Mouse (Mus musculus): ENCODE data around the gene Hoxd10. TPM values are rescaled to one million over a fixed set of nuclear protein-coding genes. Genes with fewer than 3 reads are reported as not detected.

Hoxd10 gene
- polyA plus RNA-seq, 1 experiment from 2014 or later = 45.9 TPM

GRCm38 (mm10) chr2:74678891-74679595, 12.7 kb upstream of the Hoxd10 start, which contains the start of gene Hoxd11:
Hoxd11 (plus strand) TSS chr2:74679557.
- H3K36me3 ChIP-seq (ENCODE audit: control insufficient read depth, insufficient read depth, low read length) = 0 out of 2 replicates have a peak, but pooled peaks cover 1% of the 10 kb centered on the region
- peak within 1 kb of the TSS; percentile 85 for H3K4me2 ChIP-seq (replicated peaks; ENCODE audit: low read depth, low read length)
- no peaks in the 10 kb centered on the region for H3K9me3 ChIP-seq (ENCODE audit: control insufficient read depth, low read length)
- peaks cover 43% of the 10 kb centered on the region for H3K27me3 ChIP-seq (ENCODE audit: control insufficient read depth, insufficient read depth, low read length)
- peak within 1 kb of the TSS; percentile 99 for H3K9ac ChIP-seq (ENCODE audit: low read depth, low read length)
- WGBS = 2% methylated on average over 15 of the region's 15 CpGs
- peaks cover 34% of the 10 kb centered on the region for H3K4me1 ChIP-seq (ENCODE audit: control insufficient read depth, insufficient read depth, low read length)
- ATAC-seq (ENCODE audit: low FRiP score, low TSS enrichment) = no peak
- peak within 1 kb of the TSS; percentile 97 for H3K27ac ChIP-seq (ENCODE audit: low read depth, low read length)
- H3K4me3 ChIP-seq (ENCODE audit: low read length) = peak within 1 kb of the TSS; percentile 85

- H3K4me3 ChIP-seq (ENCODE audit: low read length) = peak overlapping the region; percentile 85
- H3K9me3 ChIP-seq (ENCODE audit: control insufficient read depth, low read length) = no peaks in the 10 kb centered on the region
- H3K4me1 ChIP-seq (ENCODE audit: control insufficient read depth, insufficient read depth, low read length) = peaks cover 30% of the 10 kb centered on the region
- peak overlapping the region; percentile 99 for H3K9ac ChIP-seq (ENCODE audit: low read depth, low read length)
- peak overlapping the region; percentile 97 for H3K27ac ChIP-seq (ENCODE audit: low read depth, low read length)
- 0 out of 2 replicates have a peak, but pooled peaks cover 2% of the 10 kb centered on the region for H3K36me3 ChIP-seq (ENCODE audit: control insufficient read depth, insufficient read depth, low read length)
- H3K4me2 ChIP-seq (replicated peaks; ENCODE audit: low read depth, low read length) = peak overlapping the region; percentile 85
- H3K27me3 ChIP-seq (ENCODE audit: control insufficient read depth, insufficient read depth, low read length) = peaks cover 38% of the 10 kb centered on the region
- no peak for ATAC-seq (ENCODE audit: low FRiP score, low TSS enrichment)
- under 1% methylated on average over 26 of the region's 26 CpGs for WGBS
Measured at GRCm38 (mm10) chr2:74679596-74679971, 12.1 kb upstream of the Hoxd10 start.

DNA sequence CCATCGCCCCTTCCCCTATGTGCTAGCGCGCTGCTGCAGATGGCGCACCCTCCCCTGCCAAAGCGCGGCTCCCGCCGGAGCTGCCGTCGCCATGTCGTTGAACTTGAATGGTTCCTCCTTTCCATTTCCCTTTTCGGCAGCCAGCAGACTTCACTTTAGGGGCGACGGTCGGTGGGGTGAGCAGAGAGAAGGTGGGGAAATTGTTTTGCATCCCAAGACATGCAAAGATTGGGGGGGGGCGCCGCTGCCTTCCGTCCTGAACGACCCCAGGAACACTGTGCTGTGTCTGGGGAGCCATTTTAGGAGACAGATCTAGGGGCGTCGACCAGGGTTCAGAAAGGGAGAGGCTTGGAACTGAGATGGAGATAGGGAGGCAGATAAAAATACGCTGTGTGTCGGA, 11.7 kb upstream of the Hoxd10 start:
- 0 out of 2 replicates have a peak, but pooled peaks cover 2% of the 10 kb centered on the region for H3K36me3 ChIP-seq (ENCODE audit: control insufficient read depth, insufficient read depth, low read length)
- no peak; the same call in 1 of the 2 replicates for ATAC-seq (ENCODE audit: low FRiP score, low TSS enrichment)
- H3K9ac ChIP-seq (ENCODE audit: low read depth, low read length) = peak overlapping the region; percentile 99
- H3K9me3 ChIP-seq (ENCODE audit: control insufficient read depth, low read length) = no peaks in the 10 kb centered on the region
- WGBS = 1% methylated on average over 23 of the region's 23 CpGs
- peak overlapping the region; percentile 85 for H3K4me3 ChIP-seq (ENCODE audit: low read length)
- peaks cover 29% of the 10 kb centered on the region for H3K4me1 ChIP-seq (ENCODE audit: control insufficient read depth, insufficient read depth, low read length)
- H3K4me2 ChIP-seq (replicated peaks; ENCODE audit: low read depth, low read length) = peak overlapping the region; percentile 85
- peaks cover 35% of the 10 kb centered on the region for H3K27me3 ChIP-seq (ENCODE audit: control insufficient read depth, insufficient read depth, low read length)
- peak overlapping the region; percentile 97 for H3K27ac ChIP-seq (ENCODE audit: low read depth, low read length)

DNA sequence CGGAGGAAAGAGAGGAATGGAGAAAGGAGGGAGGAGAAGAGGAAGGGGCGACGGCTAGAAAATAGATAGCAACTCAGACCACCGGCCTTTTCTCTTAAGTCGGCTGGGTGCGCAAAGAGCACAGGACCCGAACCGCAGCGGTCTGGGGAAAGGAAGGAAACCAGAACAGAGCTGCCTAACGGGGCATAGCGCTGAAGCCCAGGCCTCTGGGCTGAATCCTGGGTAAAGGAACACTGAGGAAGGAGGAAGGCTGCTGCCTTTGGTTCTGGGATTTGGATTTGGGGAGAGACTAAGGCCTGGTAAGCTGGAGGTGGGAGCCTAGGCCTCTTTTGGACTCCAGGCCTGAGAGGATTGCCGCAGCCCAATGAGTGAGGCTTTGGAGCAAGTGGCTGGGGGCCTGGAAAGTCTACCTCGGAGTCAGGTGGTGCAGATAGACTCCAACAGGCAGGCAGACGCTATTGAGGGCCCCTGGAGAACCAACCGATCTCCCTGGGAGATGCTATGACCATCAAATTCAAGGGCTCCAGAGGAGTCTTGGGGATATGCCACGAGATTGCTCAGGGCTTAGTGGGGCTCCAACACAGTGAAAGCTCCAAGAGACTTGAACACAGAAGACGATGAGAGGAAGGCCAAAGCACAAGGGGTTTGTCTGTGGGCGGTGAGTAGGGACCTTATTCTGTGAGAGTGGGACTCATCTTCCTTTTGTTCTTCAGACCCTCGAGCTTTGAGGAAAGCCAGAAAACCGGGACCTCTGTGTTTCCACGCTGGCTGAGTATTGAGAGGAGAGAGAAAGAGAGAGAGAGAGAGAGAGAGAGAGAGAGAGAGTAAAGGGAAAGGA, 10.9 kb upstream of the Hoxd10 start:
- peak overlapping the region; percentile 85 for H3K4me3 ChIP-seq (ENCODE audit: low read length)

GRCm38 (mm10) chr2:74681594-74682531, 9.9 kb upstream of the Hoxd10 start:
- peak overlapping the region; percentile 99 for H3K9ac ChIP-seq (ENCODE audit: low read depth, low read length)
- H3K27me3 ChIP-seq (ENCODE audit: control insufficient read depth, insufficient read depth, low read length) = peaks cover 22% of the 10 kb centered on the region; the same call in 1 of the 2 replicates
- 0 out of 2 replicates have a peak, but pooled peaks cover 2% of the 10 kb centered on the region for H3K36me3 ChIP-seq (ENCODE audit: control insufficient read depth, insufficient read depth, low read length)
- peak overlapping the region; percentile 85 for H3K4me3 ChIP-seq (ENCODE audit: low read length)
- under 1% methylated on average over 67 of the region's 78 CpGs for WGBS
- H3K9me3 ChIP-seq (ENCODE audit: control insufficient read depth, low read length) = no peaks in the 10 kb centered on the region
- peaks cover 12% of the 10 kb centered on the region for H3K4me1 ChIP-seq (ENCODE audit: control insufficient read depth, insufficient read depth, low read length)
- H3K4me2 ChIP-seq (replicated peaks; ENCODE audit: low read depth, low read length) = peak overlapping the region; percentile 85
- peak overlapping the region; percentile 97 for H3K27ac ChIP-seq (ENCODE audit: low read depth, low read length)
- ATAC-seq (ENCODE audit: low FRiP score, low TSS enrichment) = peak; percentile 70

More for the DNA sequence above, 10.9 kb upstream of the Hoxd10 start:
- Histone ChIP-seq H3K4me1 (ENCODE audit: control insufficient read depth, insufficient read depth, low read length) (peaks cover 21% of the 10 kb centered on the region), H3K27me3 (ENCODE audit: control insufficient read depth, insufficient read depth, low read length) (peaks cover 29% of the 10 kb centered on the region), H3K9ac (ENCODE audit: low read depth, low read length) (peak overlapping the region; percentile 99), H3K4me2 (replicated peaks; ENCODE audit: low read depth, low read length) (peak overlapping the region; percentile 85), H3K9me3 (ENCODE audit: control insufficient read depth, low read length) (no peaks in the 10 kb centered on the region), H3K27ac (ENCODE audit: low read depth, low read length) (peak overlapping the region; percentile 97), H3K36me3 (ENCODE audit: control insufficient read depth, insufficient read depth, low read length) (0 out of 2 replicates have a peak, but pooled peaks cover 2% of the 10 kb centered on the region)
- ATAC-seq (ENCODE audit: low FRiP score, low TSS enrichment) = no peak
- 3% methylated on average over 21 of the region's 21 CpGs for WGBS

DNA sequence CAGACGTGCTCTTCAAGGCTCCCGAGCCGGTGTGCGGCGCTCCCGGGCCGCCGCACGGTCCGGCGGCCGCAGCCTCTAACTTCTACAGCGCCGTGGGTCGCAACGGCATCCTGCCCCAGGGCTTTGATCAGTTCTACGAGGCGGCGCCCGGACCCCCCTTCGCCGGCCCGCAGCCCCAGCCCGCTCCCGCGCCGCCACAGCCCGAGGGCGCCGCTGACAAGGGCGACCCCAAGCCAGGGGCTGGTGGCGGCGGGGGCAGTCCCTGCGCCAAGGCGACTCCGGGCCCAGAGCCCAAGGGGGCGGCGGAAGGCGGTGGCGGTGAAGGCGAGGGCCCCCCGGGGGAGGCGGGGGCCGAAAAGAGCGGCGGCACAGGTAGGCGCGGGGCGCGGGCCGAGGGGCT, 8.9 kb upstream of the Hoxd10 start:
- 3% methylated on average over 40 of the region's 51 CpGs for WGBS
- H3K36me3 ChIP-seq (ENCODE audit: control insufficient read depth, insufficient read depth, low read length) = peaks cover 2% of the 10 kb centered on the region; the same call in 1 of the 2 replicates
- peak overlapping the region; percentile 97 for H3K27ac ChIP-seq (ENCODE audit: low read depth, low read length)
- no peaks in the 10 kb centered on the region for H3K9me3 ChIP-seq (ENCODE audit: control insufficient read depth, low read length)
- no peak for ATAC-seq (ENCODE audit: low FRiP score, low TSS enrichment)
- H3K4me2 ChIP-seq (replicated peaks; ENCODE audit: low read depth, low read length) = peak overlapping the region; percentile 85
- H3K4me1 ChIP-seq (ENCODE audit: control insufficient read depth, insufficient read depth, low read length) = peaks cover 6% of the 10 kb centered on the region
- peak overlapping the region; percentile 85 for H3K4me3 ChIP-seq (ENCODE audit: low read length)
- peak overlapping the region; percentile 99 for H3K9ac ChIP-seq (ENCODE audit: low read depth, low read length)
- H3K27me3 ChIP-seq (ENCODE audit: control insufficient read depth, insufficient read depth, low read length) = peaks cover 22% of the 10 kb centered on the region; the same call in 1 of the 2 replicates

- peak; percentile 47 for ATAC-seq (ENCODE audit: low FRiP score, low TSS enrichment)
- H3K27ac ChIP-seq (ENCODE audit: low read depth, low read length) = peak overlapping the region; percentile 97
- H3K4me3 ChIP-seq (ENCODE audit: low read length) = peak overlapping the region; percentile 85
Measured at GRCm38 (mm10) chr2:74683471-74683951, 8.2 kb upstream of the Hoxd10 start.

DNA sequence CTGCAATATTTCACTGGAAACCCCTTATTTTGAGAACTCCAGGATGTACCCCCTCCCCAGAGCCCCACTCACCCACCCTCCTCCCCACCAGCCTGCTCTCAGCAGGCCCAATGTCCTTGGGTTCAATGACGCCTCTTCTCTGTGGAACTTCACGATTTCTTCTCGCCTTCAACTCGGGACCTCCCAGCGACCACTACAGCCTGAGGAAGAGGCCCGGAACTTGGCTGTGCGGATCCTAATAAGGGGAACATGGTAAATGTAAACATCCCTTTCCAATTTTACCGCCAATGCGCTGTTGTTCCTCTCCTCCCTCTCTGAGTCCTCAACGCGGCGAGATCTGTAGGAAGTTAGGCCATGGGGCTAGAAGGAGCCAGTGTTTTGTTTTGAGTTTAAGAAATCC, 7.6 kb upstream of the Hoxd10 start:
- ATAC-seq (ENCODE audit: low FRiP score, low TSS enrichment) = no peak
- H3K4me1 ChIP-seq (ENCODE audit: control insufficient read depth, insufficient read depth, low read length) = peaks cover under 1% of the 10 kb centered on the region; the same call in 1 of the 2 replicates
- WGBS = 3% methylated on average over 12 of the region's 12 CpGs
- peak overlapping the region; percentile 99 for H3K9ac ChIP-seq (ENCODE audit: low read depth, low read length)
- H3K4me2 ChIP-seq (replicated peaks; ENCODE audit: low read depth, low read length) = peak overlapping the region; percentile 85
- peak overlapping the region; percentile 85 for H3K4me3 ChIP-seq (ENCODE audit: low read length)
- peak overlapping the region; percentile 97 for H3K27ac ChIP-seq (ENCODE audit: low read depth, low read length)
- peaks cover 2% of the 10 kb centered on the region; the same call in 1 of the 2 replicates for H3K36me3 ChIP-seq (ENCODE audit: control insufficient read depth, insufficient read depth, low read length)
- H3K9me3 ChIP-seq (ENCODE audit: control insufficient read depth, low read length) = no peaks in the 10 kb centered on the region
- peaks cover 22% of the 10 kb centered on the region; the same call in 1 of the 2 replicates for H3K27me3 ChIP-seq (ENCODE audit: control insufficient read depth, insufficient read depth, low read length)

More at GRCm38 (mm10) chr2:74683471-74683951, 8.2 kb upstream of the Hoxd10 start:
- Histone ChIP-seq H3K4me2 (replicated peaks; ENCODE audit: low read depth, low read length) (peak overlapping the region; percentile 85), H3K9me3 (ENCODE audit: control insufficient read depth, low read length) (no peaks in the 10 kb centered on the region), H3K27me3 (ENCODE audit: control insufficient read depth, insufficient read depth, low read length) (peaks cover 22% of the 10 kb centered on the region; the same call in 1 of the 2 replicates), H3K9ac (ENCODE audit: low read depth, low read length) (peak overlapping the region; percentile 99), H3K4me1 (ENCODE audit: control insufficient read depth, insufficient read depth, low read length) (peaks cover 3% of the 10 kb centered on the region), H3K36me3 (ENCODE audit: control insufficient read depth, insufficient read depth, low read length) (peaks cover 2% of the 10 kb centered on the region; the same call in 1 of the 2 replicates)
- under 1% methylated on average over 18 of the region's 18 CpGs for WGBS

Data from kidney, embryonic 14.5 days (tissue).